Mouse (Mus musculus) hindbrain, embryonic 11.5 days (tissue): ENCODE results near the gene Appl2. TPM values are rescaled to one million over a fixed set of nuclear protein-coding genes. Genes with fewer than 3 reads are reported as not detected.
A peak's percentile ranks its signal among the peaks of the same experiment; 100 is the strongest.
"Not testable (repeated sequence)": the region's sequence is repeated elsewhere in the genome, so short reads cannot be mapped to it uniquely, and the experiment has no call there.

Experiments
- ATAC-seq: fragments of 200-750 bp; cut with Nextera tagmentation; 2 replicates; pipeline ENCODE4 v1.8.0; 2017; ENCODE audit warnings: mild to moderate bottlenecking, moderate TSS enrichment, moderate library complexity; ENCODE audit not compliant: low FRiP score
- DNase-seq: peaks from one replicate; pipeline ENCODE4 v3.0.0-alpha.2; 2015; ENCODE audit warnings: low spot score
- H3K27ac ChIP-seq: fragments of 300-500 bp; sonication (generic); 2 replicates; pipeline ENCODE4 v1.5.1; 2014; ENCODE audit warnings: mild to moderate bottlenecking, low read depth, low read length
- H3K27me3 ChIP-seq: fragments of 300-500 bp; sonication (generic); 2 replicates; pipeline ENCODE4 v1.6.1; 2014; ENCODE audit warnings: mild to moderate bottlenecking, low read length, moderate library complexity, mixed read lengths; ENCODE audit not compliant: control insufficient read depth, insufficient read depth
- H3K36me3 ChIP-seq: fragments of 300-500 bp; sonication (generic); 2 replicates; pipeline ENCODE4 v1.6.1; 2014; ENCODE audit warnings: mild to moderate bottlenecking, low read length, moderate library complexity, mixed read lengths; ENCODE audit not compliant: control insufficient read depth, insufficient read depth
- H3K4me1 ChIP-seq: fragments of 300-500 bp; sonication (generic); replicated peaks from 2 replicates; pipeline ENCODE4 v1.6.1; 2014; ENCODE audit warnings: low read length, mixed read lengths; ENCODE audit not compliant: control insufficient read depth, insufficient read depth
- H3K4me2 ChIP-seq: fragments of 300-500 bp; sonication (generic); replicated peaks from 2 replicates; pipeline ENCODE4 v1.6.1; 2014; ENCODE audit warnings: mild to moderate bottlenecking, low read depth, low read length
- H3K4me3 ChIP-seq: fragments of 300-500 bp; sonication (generic); 2 replicates; pipeline ENCODE4 v1.5.1; 2014; ENCODE audit warnings: low read depth, low read length
- H3K9ac ChIP-seq: fragments of 300-500 bp; sonication (generic); 2 replicates; pipeline ENCODE4 v1.6.1; 2014; ENCODE audit warnings: low read depth, low read length
- H3K9me3 ChIP-seq: fragments of 300-500 bp; sonication (generic); 2 replicates; pipeline ENCODE4 v1.6.1; 2016; ENCODE audit warnings: low read length; ENCODE audit not compliant: control insufficient read depth
- WGBS: fragments of 180-500 bp; shearing (Covaris S2); extraction: QIAGEN DNeasy Blood & Tissue Kit; methylation state at CpG from one replicate; pipeline ENCODE4 v1.1.7; 2014; 5-methylcytosine and 5-hydroxymethylcytosine counted together
- polyA plus RNA-seq: library from polyadenylated mRNA; unstranded; fragments of >200 nt; fragmentation: Nextera tagmentation; extraction: Ambion mirVana; gene quantifications from 2 replicates; pipeline ENCODE4 v1.2.1, GENCODE M21; 2014

Gene Appl2
- polyA plus RNA-seq, 1 experiment from 2014 or later: 38.5 TPM

GRCm38 (mm10) chr10:83654591-83654990 is 6.1 kb upstream of the Appl2 start:
- H3K4me1 ChIP-seq: no peaks in the 10 kb centered on the region
- H3K4me2 ChIP-seq: no peak overlapping the region
- H3K27me3 ChIP-seq: no peaks in the 10 kb centered on the region
- no peak overlapping the region for H3K27ac ChIP-seq
- no peaks in the 10 kb centered on the region for H3K36me3 ChIP-seq
- H3K4me3 ChIP-seq: no peak overlapping the region
- WGBS: 92% methylated on average over 2 of the region's 2 CpGs
- ATAC-seq: no peak
- no peak for DNase-seq
- no peaks in the 10 kb centered on the region for H3K9me3 ChIP-seq
- H3K9ac ChIP-seq: no peak overlapping the region

GRCm38 (mm10) chr10:83652205-83652866 is 3.8 kb upstream of the Appl2 start:
- not testable (repeated sequence) for H3K9ac ChIP-seq, H3K9me3 ChIP-seq, H3K27me3 ChIP-seq, H3K36me3 ChIP-seq, H3K4me1 ChIP-seq, H3K27ac ChIP-seq, H3K4me2 ChIP-seq, H3K4me3 ChIP-seq, DNase-seq, ATAC-seq
- WGBS: 92% methylated on average over 19 of the region's 19 CpGs

- H3K9ac ChIP-seq: peak overlapping the region; percentile 66
Observed at GRCm38 (mm10) chr10:83649037-83649436, 499 bp upstream of the Appl2 start.

GRCm38 (mm10) chr10:83646351-83646885 is 2.1 kb downstream of the Appl2 start:
- Histone ChIP-seq H3K4me1 (peaks cover 3% of the 10 kb centered on the region; the same call in 1 of the 2 replicates), H3K36me3 (no peaks in the 10 kb centered on the region), H3K9ac (no peak overlapping the region), H3K4me2 (no peak overlapping the region), H3K27ac (no peak overlapping the region), H3K4me3 (no peak overlapping the region), H3K27me3 (no peaks in the 10 kb centered on the region), H3K9me3 (no peaks in the 10 kb centered on the region)
- no peak for DNase-seq
- ATAC-seq: no peak
- WGBS: 91% methylated on average over 7 of the region's 7 CpGs

More at GRCm38 (mm10) chr10:83649037-83649436, 499 bp upstream of the Appl2 start:
- Histone ChIP-seq H3K27ac (peak overlapping the region; percentile 72; the same call in 1 of the 2 replicates), H3K4me2 (peak overlapping the region; percentile 62), H3K36me3 (no peaks in the 10 kb centered on the region), H3K9me3 (no peaks in the 10 kb centered on the region), H3K4me1 (peaks cover 3% of the 10 kb centered on the region; the same call in 1 of the 2 replicates), H3K27me3 (no peaks in the 10 kb centered on the region), H3K4me3 (peak overlapping the region; percentile 53)
- DNase-seq (peak; percentile 22), ATAC-seq (no peak; the same call in 1 of the 2 replicates)
- WGBS: 43% methylated on average over 6 of the region's 6 CpGs

- H3K36me3 ChIP-seq: no peaks in the 10 kb centered on the region
- no peak overlapping the region for H3K4me3 ChIP-seq
- no peak for DNase-seq
- H3K4me2 ChIP-seq: no peak overlapping the region
- no peak for ATAC-seq
- WGBS: 89% methylated on average over 3 of the region's 3 CpGs
- peaks cover 3% of the 10 kb centered on the region; the same call in 1 of the 2 replicates for H3K4me1 ChIP-seq
- H3K9ac ChIP-seq: no peak overlapping the region
- H3K9me3 ChIP-seq: no peaks in the 10 kb centered on the region
- H3K27ac ChIP-seq: no peak overlapping the region
- no peaks in the 10 kb centered on the region for H3K27me3 ChIP-seq
Observed at GRCm38 (mm10) chr10:83645716-83645990, 2.9 kb downstream of the Appl2 start.

GRCm38 (mm10) chr10:83644865-83645715 is 3.4 kb downstream of the Appl2 start:
- H3K4me3 ChIP-seq: no peak overlapping the region
- 56% methylated on average over 16 of the region's 16 CpGs for WGBS
- no peak overlapping the region for H3K27ac ChIP-seq
- no peak for DNase-seq
- no peaks in the 10 kb centered on the region for H3K27me3 ChIP-seq
- H3K36me3 ChIP-seq: no peaks in the 10 kb centered on the region
- H3K4me2 ChIP-seq: no peak overlapping the region
- peak overlapping the region; percentile 15; the same call in 1 of the 2 replicates for H3K9ac ChIP-seq
- no peaks in the 10 kb centered on the region for H3K9me3 ChIP-seq
- ATAC-seq: no peak
- peaks cover 3% of the 10 kb centered on the region; the same call in 1 of the 2 replicates for H3K4me1 ChIP-seq

- H3K27ac ChIP-seq: no peak overlapping the region
- H3K4me1 ChIP-seq: peaks cover 3% of the 10 kb centered on the region; the same call in 1 of the 2 replicates
Observed at GRCm38 (mm10) chr10:83644167-83644566, 4.4 kb downstream of the Appl2 start.

GRCm38 (mm10) chr10:83641641-83642040 is 6.9 kb downstream of the Appl2 start:
- no peaks in the 10 kb centered on the region for H3K27me3 ChIP-seq
- H3K27ac ChIP-seq: no peak overlapping the region
- ATAC-seq (no peak), DNase-seq (no peak)
- no peaks in the 10 kb centered on the region for H3K36me3 ChIP-seq
- H3K9me3 ChIP-seq: no peaks in the 10 kb centered on the region
- H3K9ac ChIP-seq: no peak overlapping the region
- H3K4me2 ChIP-seq: no peak overlapping the region
- no peak overlapping the region for H3K4me3 ChIP-seq
- WGBS: 82% methylated on average over 3 of the region's 3 CpGs
- H3K4me1 ChIP-seq: no peaks in the 10 kb centered on the region

More at GRCm38 (mm10) chr10:83644167-83644566, 4.4 kb downstream of the Appl2 start:
- DNase-seq: no peak
- no peaks in the 10 kb centered on the region for H3K36me3 ChIP-seq
- no peaks in the 10 kb centered on the region for H3K9me3 ChIP-seq
- no peak overlapping the region for H3K4me3 ChIP-seq
- ATAC-seq: no peak
- H3K9ac ChIP-seq: no peak overlapping the region
- no peak overlapping the region for H3K4me2 ChIP-seq
- H3K27me3 ChIP-seq: no peaks in the 10 kb centered on the region
- 85% methylated on average over 8 of the region's 8 CpGs for WGBS
